Mouse (Mus musculus): ENCODE data around the gene Ccdc83. TPM values are rescaled to one million over a fixed set of nuclear protein-coding genes. Genes with fewer than 3 reads are reported as not detected.

The Ccdc83 gene
- polyA plus RNA-seq, 1 experiment from 2014 or later: not detected

GRCm38 (mm10) chr7:90282786-90283185 is 17.2 kb upstream of the Ccdc83 start:
- Histone ChIP-seq H3K4me2 (no peak overlapping the region), H3K27me3 (no peaks in the 10 kb centered on the region), H3K4me1 (replicated peaks) (0 out of 2 replicates have a peak, but pooled peaks cover 4% of the 10 kb centered on the region), H3K4me3 (no peak overlapping the region), H3K9me3 (replicated peaks) (no peaks in the 10 kb centered on the region), H3K36me3 (no peaks in the 10 kb centered on the region), H3K9ac (no peak overlapping the region), H3K27ac (no peak overlapping the region)
- no peak for ATAC-seq (replicated peaks; ENCODE audit: insufficient number of reproducible peaks, insufficient read depth, low FRiP score, low read depth)
- WGBS: 77% methylated on average over 1 of the region's 1 CpGs

GRCm38 (mm10) chr7:90281759-90282546 is 16.4 kb upstream of the Ccdc83 start:
- Histone ChIP-seq H3K27me3 (no peaks in the 10 kb centered on the region), H3K27ac (no peak overlapping the region), H3K9me3 (replicated peaks) (no peaks in the 10 kb centered on the region), H3K4me1 (replicated peaks) (0 out of 2 replicates have a peak, but pooled peaks cover 4% of the 10 kb centered on the region), H3K4me3 (no peak overlapping the region), H3K9ac (no peak overlapping the region), H3K4me2 (no peak overlapping the region), H3K36me3 (no peaks in the 10 kb centered on the region)
- no peak for ATAC-seq (replicated peaks; ENCODE audit: insufficient number of reproducible peaks, insufficient read depth, low FRiP score, low read depth)
- 77% methylated on average over 11 of the region's 11 CpGs for WGBS

GRCm38 (mm10) chr7:90280878-90281277 is 15.3 kb upstream of the Ccdc83 start:
- H3K36me3 ChIP-seq: no peaks in the 10 kb centered on the region
- 59% methylated on average over 8 of the region's 8 CpGs for WGBS
- no peak for ATAC-seq (replicated peaks; ENCODE audit: insufficient number of reproducible peaks, insufficient read depth, low FRiP score, low read depth)
- 0 out of 2 replicates have a peak, but pooled peaks cover 4% of the 10 kb centered on the region for H3K4me1 ChIP-seq (replicated peaks)
- no peak overlapping the region for H3K4me2 ChIP-seq
- H3K27me3 ChIP-seq: no peaks in the 10 kb centered on the region
- no peaks in the 10 kb centered on the region for H3K9me3 ChIP-seq (replicated peaks)
- H3K9ac ChIP-seq: no peak overlapping the region
- H3K27ac ChIP-seq: no peak overlapping the region
- no peak overlapping the region for H3K4me3 ChIP-seq

DNA sequence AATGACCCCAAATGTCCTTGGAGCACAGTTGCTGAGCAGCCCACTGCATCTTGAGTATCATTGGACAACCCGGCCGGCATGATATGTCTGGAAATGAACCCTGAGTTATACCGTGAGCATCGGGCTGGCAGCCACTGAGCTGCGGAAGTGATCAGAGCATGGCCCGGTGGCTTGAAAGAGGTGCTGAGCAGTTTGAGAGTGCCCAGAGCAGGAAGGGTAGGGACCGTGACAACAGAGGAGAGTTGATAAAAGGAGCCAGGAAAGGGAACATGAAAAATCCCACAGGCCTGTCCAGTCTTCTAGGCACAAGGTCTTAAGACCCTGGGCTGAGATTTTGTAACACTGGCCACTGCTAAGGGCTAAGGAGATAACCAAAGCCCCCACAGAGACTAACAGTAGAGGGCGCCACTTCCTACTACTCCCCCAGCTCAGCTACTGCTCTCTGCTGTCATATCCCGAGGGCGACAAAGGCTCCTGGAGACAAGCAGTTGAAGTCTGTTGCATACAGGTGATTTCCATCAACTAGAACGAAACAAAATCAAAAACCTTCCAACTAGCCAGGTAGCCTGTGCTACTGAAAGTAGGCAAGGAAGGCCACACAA is 14.8 kb upstream of the Ccdc83 start:
- no peaks in the 10 kb centered on the region for H3K36me3 ChIP-seq
- 34% methylated on average over 11 of the region's 11 CpGs for WGBS
- no peak overlapping the region for H3K9ac ChIP-seq
- 0 out of 2 replicates have a peak, but pooled peaks have one; percentile 18 for ATAC-seq (replicated peaks; ENCODE audit: insufficient number of reproducible peaks, insufficient read depth, low FRiP score, low read depth)
- H3K4me1 ChIP-seq (replicated peaks): 0 out of 2 replicates have a peak, but pooled peaks cover 4% of the 10 kb centered on the region
- no peak overlapping the region for H3K27ac ChIP-seq
- no peaks in the 10 kb centered on the region for H3K27me3 ChIP-seq
- H3K4me2 ChIP-seq: no peak overlapping the region
- no peak overlapping the region for H3K4me3 ChIP-seq
- no peaks in the 10 kb centered on the region for H3K9me3 ChIP-seq (replicated peaks)

DNA sequence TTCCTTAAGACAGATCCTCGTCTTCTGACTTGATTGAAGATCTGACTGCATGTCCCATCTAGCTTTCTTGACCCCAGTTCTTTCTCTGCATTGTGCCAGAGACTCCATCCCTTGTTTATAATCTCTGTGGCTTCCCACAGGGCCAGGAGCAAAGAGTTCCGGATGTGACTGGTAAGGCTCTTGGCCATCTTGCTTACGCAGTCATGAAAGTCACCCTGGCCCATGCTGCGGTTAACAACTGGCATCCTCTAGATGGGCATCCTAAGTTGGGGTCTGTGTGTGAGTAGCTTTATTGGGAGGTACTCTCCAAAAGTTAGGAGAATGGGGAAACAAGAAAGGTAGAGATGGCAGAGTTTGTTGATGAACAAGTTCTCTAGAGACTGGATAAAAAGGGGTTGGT is 13.6 kb upstream of the Ccdc83 start:
- Histone ChIP-seq H3K9ac (no peak overlapping the region), H3K4me2 (no peak overlapping the region), H3K36me3 (no peaks in the 10 kb centered on the region), H3K27ac (no peak overlapping the region), H3K9me3 (replicated peaks) (no peaks in the 10 kb centered on the region), H3K4me1 (replicated peaks) (0 out of 2 replicates have a peak, but pooled peaks cover 4% of the 10 kb centered on the region), H3K4me3 (no peak overlapping the region), H3K27me3 (no peaks in the 10 kb centered on the region)
- no peak for ATAC-seq (replicated peaks; ENCODE audit: insufficient number of reproducible peaks, insufficient read depth, low FRiP score, low read depth)
- WGBS: 88% methylated on average over 4 of the region's 4 CpGs

DNA sequence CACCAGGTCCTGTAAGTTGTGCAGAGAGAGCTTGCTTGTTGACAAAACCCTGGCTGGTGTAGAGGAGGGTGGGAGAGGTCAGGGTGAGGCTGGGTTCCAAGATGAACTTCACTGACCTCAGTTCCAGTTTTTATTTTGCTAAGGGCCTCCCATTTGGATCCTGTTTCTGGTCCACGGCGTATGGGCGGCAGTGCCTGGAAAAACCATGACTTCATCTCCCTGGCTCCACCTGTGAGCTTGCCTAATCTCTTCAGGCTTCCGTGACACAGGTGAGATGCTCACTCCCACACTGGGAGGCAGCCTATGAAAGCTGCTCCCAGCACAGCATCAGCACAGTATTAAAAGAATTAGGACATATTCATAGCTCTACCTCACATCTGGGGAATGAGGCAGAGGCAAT is 12.2 kb upstream of the Ccdc83 start:
- ATAC-seq (replicated peaks; ENCODE audit: insufficient number of reproducible peaks, insufficient read depth, low FRiP score, low read depth): no peak

GRCm38 (mm10) chr7:90277246-90277645 is 11.7 kb upstream of the Ccdc83 start:
- Histone ChIP-seq H3K9ac (no peak overlapping the region), H3K27me3 (peaks cover 6% of the 10 kb centered on the region; the same call in 1 of the 2 replicates), H3K4me3 (no peak overlapping the region), H3K4me1 (replicated peaks) (0 out of 2 replicates have a peak, but pooled peaks cover 4% of the 10 kb centered on the region), H3K4me2 (no peak overlapping the region), H3K27ac (no peak overlapping the region), H3K9me3 (replicated peaks) (no peaks in the 10 kb centered on the region), H3K36me3 (no peaks in the 10 kb centered on the region)
- ATAC-seq (replicated peaks; ENCODE audit: insufficient number of reproducible peaks, insufficient read depth, low FRiP score, low read depth): no peak
- 74% methylated on average over 3 of the region's 3 CpGs for WGBS

More for the DNA sequence above, 12.2 kb upstream of the Ccdc83 start:
- WGBS: 62% methylated on average over 4 of the region's 4 CpGs
- H3K4me3 ChIP-seq: no peak overlapping the region
- 0 out of 2 replicates have a peak, but pooled peaks cover 4% of the 10 kb centered on the region for H3K4me1 ChIP-seq (replicated peaks)
- H3K4me2 ChIP-seq: no peak overlapping the region
- H3K27ac ChIP-seq: no peak overlapping the region
- H3K27me3 ChIP-seq: peaks cover 6% of the 10 kb centered on the region; the same call in 1 of the 2 replicates
- H3K36me3 ChIP-seq: no peaks in the 10 kb centered on the region
- H3K9ac ChIP-seq: no peak overlapping the region
- no peaks in the 10 kb centered on the region for H3K9me3 ChIP-seq (replicated peaks)

DNA sequence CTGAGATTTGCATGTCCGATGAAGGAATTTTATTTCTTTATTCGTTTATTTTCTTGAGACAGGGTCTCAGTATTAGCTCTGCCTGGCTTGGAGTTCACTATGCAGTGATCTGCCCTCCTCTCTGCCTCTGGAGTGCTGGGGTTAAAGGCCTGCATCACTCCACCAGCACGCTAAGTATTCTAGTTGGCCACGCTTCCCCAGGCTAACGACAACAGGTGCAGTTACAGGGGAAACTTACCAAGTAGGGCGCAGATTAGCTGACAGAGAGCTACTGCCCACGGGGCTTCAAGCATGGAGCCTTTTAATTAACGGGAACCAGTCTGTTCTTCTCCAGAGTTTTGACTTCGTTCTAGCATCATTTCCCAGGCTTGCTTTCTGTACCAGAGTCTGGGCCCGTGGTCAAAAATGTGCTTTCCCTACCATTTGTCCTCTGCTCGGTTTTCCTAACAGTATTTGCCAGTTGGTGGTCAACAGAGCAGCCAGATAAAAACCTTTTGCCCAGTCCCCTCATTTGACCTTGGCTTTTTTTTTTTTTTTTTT is 9.1 kb upstream of the Ccdc83 start:
- no peak for ATAC-seq (replicated peaks; ENCODE audit: insufficient number of reproducible peaks, insufficient read depth, low FRiP score, low read depth)
- WGBS: 60% methylated on average over 11 of the region's 11 CpGs
- H3K4me2 ChIP-seq: no peak overlapping the region
- peaks cover 6% of the 10 kb centered on the region; the same call in 1 of the 2 replicates for H3K27me3 ChIP-seq
- no peak overlapping the region for H3K9ac ChIP-seq
- no peaks in the 10 kb centered on the region for H3K4me1 ChIP-seq (replicated peaks)
- no peaks in the 10 kb centered on the region for H3K36me3 ChIP-seq
- H3K27ac ChIP-seq: no peak overlapping the region
- no peak overlapping the region for H3K4me3 ChIP-seq
- H3K9me3 ChIP-seq (replicated peaks): no peaks in the 10 kb centered on the region

- Histone ChIP-seq H3K27me3 (peaks cover 6% of the 10 kb centered on the region; the same call in 1 of the 2 replicates), H3K27ac (no peak overlapping the region), H3K4me2 (no peak overlapping the region), H3K9ac (no peak overlapping the region), H3K4me1 (replicated peaks) (peaks cover 4% of the 10 kb centered on the region), H3K4me3 (no peak overlapping the region), H3K36me3 (no peaks in the 10 kb centered on the region), H3K9me3 (replicated peaks) (no peaks in the 10 kb centered on the region)
- 63% methylated on average over 3 of the region's 3 CpGs for WGBS
- ATAC-seq (replicated peaks; ENCODE audit: insufficient number of reproducible peaks, insufficient read depth, low FRiP score, low read depth): no peak
Measured at GRCm38 (mm10) chr7:90270141-90270540, 4.6 kb upstream of the Ccdc83 start.

GRCm38 (mm10) chr7:90261902-90262599 is 3.5 kb downstream of the Ccdc83 start:
- H3K4me2 ChIP-seq: no peak overlapping the region

DNA sequence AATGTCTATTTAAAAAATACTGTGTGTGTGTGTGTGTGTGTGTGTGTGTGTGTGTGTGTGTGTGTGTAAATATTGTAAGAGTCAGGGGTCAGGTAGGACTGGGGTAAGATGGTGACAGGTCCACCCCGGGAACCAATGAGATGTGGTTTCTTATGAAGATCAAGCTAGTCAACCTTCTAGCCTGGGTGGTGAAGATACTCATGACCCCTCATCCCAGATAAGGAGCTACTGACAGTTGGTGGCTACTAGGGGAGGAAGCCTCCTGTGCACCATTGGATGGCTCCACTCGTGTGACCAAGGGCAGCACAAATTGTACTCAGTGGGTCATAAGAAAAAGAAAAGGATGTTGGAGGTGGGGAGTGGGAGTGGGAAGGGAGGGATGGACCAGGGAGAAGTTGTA is 5.7 kb downstream of the Ccdc83 start:
- Histone ChIP-seq H3K4me2 (no peak overlapping the region), H3K4me1 (replicated peaks) (no peaks in the 10 kb centered on the region), H3K4me3 (no peak overlapping the region), H3K36me3 (no peaks in the 10 kb centered on the region), H3K27me3 (no peaks in the 10 kb centered on the region), H3K9ac (no peak overlapping the region), H3K9me3 (replicated peaks) (no peaks in the 10 kb centered on the region), H3K27ac (no peak overlapping the region)
- WGBS: 63% methylated on average over 2 of the region's 2 CpGs
- no peak for ATAC-seq (replicated peaks; ENCODE audit: insufficient number of reproducible peaks, insufficient read depth, low FRiP score, low read depth)

More at GRCm38 (mm10) chr7:90261902-90262599, 3.5 kb downstream of the Ccdc83 start:
- Histone ChIP-seq H3K4me3 (no peak overlapping the region), H3K36me3 (no peaks in the 10 kb centered on the region), H3K9me3 (replicated peaks) (no peaks in the 10 kb centered on the region), H3K27ac (no peak overlapping the region), H3K9ac (no peak overlapping the region), H3K4me1 (replicated peaks) (peaks cover 5% of the 10 kb centered on the region), H3K27me3 (no peaks in the 10 kb centered on the region)
- WGBS: 32% methylated on average over 7 of the region's 7 CpGs
- no peak for ATAC-seq (replicated peaks; ENCODE audit: insufficient number of reproducible peaks, insufficient read depth, low FRiP score, low read depth)

Measured in heart, embryonic 15.5 days (tissue).